Mouse (Mus musculus) spleen, adult 18-20 months (tissue): Measurements from ENCODE around the gene Ptprk.

ENCODE experiments used
- DNase-seq, 2 experiments: peaks; one replicate each; pipeline ENCODE4 v3.0.0; 2022; ENCODE audit warnings: mixed read lengths in 2 of 2

The Ptprk gene

GRCm38 (mm10) chr10:28193630-28194029 is 119.0 kb downstream of the Ptprk start:
- no peak for DNase-seq

GRCm38 (mm10) chr10:28200609-28201008 is 126.0 kb downstream of the Ptprk start:
- no peak for DNase-seq

- no peak for DNase-seq
Measured at GRCm38 (mm10) chr10:28209394-28209793, 134.8 kb downstream of the Ptprk start.

DNA sequence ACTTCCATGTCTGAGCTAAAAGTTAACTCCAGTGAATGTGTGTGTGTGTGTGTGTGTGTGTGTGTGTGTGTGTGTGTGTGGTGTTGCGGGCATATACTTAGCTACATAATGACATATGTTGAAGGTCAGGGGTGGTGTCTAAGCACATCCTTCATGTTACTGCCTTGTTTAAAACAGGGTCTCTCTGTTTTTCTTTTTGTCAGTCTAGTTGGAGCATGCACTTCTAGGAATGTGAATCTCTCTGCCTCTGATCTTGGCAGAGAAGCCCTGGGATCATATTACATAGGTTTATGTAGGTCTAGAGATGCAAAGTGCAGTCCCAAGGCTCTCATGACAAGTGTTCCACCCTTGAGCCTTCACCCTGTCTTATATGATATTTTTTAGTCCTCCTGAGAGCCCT is 137.5 kb downstream of the Ptprk start:
- DNase-seq: no peak

GRCm38 (mm10) chr10:28215153-28215552 is 140.5 kb downstream of the Ptprk start:
- DNase-seq: no peak

GRCm38 (mm10) chr10:28223602-28224001 is 149.0 kb downstream of the Ptprk start:
- no peak for DNase-seq

DNA sequence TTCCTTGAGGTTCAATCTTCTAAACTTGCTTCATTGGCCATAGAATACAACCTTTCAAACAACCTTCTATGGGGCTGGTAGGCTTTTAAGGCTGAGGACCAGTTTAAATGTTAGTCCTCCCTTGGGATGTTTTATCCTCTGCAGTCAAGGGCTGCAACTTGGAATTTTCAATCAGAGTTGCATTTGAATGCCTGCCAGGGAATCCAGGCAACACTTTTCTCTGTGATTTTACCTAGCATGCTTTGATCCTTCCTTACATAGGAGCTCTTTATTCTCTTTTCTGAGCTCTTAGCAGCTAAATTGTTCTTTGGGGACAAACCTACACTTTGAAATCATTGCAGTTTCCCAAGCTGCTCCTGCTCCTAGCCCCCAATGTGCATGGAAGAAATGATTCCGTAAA is 149.8 kb downstream of the Ptprk start:
- no peak for DNase-seq

GRCm38 (mm10) chr10:28225536-28226075 is 151.0 kb downstream of the Ptprk start:
- DNase-seq: no peak

GRCm38 (mm10) chr10:28227732-28228131 is 153.1 kb downstream of the Ptprk start:
- DNase-seq: no peak

DNA sequence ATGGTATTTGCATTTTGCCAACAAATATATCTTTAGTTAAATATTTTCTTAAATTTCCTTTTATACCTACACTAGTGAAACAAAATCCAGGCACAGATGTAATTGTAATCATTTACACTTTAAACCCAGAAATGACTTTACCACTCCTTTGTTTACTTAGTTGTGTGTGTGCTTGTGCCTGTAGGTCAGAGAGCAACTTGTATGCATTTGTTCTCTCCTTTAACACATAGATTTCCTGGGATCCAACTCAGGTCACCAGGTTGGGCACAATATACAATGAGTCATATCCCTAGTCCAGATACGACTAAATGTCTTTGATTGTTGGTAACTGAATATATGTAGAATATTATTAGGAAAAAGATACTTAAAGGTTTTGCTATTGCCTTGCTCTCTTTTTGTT is 153.6 kb downstream of the Ptprk start:
- no peak for DNase-seq

- DNase-seq: no peak
Measured at GRCm38 (mm10) chr10:28232273-28233167, 157.9 kb downstream of the Ptprk start.

- no peak for DNase-seq
Measured at GRCm38 (mm10) chr10:28249047-28249446, 174.4 kb downstream of the Ptprk start.

GRCm38 (mm10) chr10:28251385-28251784 is 176.8 kb downstream of the Ptprk start:
- DNase-seq: no peak

DNA sequence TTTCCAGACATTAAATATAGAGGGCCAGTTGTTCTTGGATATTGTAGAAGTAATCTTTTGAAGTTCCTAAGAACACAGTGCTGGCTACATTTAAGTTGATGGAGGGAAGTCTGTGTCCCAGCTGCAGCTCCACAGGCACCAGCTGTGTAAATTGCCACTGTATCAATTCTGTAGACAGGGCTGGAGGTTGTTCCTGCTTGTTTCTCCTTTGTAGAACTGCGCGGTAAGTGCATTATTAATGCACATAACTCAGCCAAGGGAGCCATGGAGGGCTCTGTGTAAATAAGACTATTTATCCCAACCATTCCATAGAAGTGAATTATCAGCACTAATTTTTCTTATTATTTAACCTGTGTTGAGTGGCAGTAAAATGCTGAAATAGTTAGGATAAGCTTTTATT is 186.0 kb downstream of the Ptprk start:
- DNase-seq: no peak

GRCm38 (mm10) chr10:28262159-28262558 is 187.5 kb downstream of the Ptprk start:
- DNase-seq: no peak

- DNase-seq: no peak
Measured at GRCm38 (mm10) chr10:28263546-28263945, 188.9 kb downstream of the Ptprk start.

DNA sequence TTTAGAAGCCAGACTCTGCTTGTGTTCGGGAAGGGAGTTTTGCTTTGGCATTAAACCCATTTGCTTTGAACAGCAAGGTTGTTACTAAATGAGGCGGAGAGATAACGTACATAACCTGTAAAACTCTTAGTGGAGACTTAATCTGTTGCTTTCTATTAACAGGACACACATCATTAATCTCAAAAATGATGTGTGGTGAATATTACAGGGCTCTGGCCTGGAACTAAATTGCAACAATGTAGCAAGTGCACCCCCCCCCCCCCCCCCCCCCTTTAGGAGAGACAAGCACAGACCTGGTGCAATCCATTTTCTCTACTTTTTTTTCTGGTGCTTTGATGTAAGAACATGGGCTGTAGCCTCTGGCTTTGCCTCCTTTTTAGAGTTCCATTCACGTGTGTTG is 195.7 kb downstream of the Ptprk start:
- DNase-seq: no peak

DNA sequence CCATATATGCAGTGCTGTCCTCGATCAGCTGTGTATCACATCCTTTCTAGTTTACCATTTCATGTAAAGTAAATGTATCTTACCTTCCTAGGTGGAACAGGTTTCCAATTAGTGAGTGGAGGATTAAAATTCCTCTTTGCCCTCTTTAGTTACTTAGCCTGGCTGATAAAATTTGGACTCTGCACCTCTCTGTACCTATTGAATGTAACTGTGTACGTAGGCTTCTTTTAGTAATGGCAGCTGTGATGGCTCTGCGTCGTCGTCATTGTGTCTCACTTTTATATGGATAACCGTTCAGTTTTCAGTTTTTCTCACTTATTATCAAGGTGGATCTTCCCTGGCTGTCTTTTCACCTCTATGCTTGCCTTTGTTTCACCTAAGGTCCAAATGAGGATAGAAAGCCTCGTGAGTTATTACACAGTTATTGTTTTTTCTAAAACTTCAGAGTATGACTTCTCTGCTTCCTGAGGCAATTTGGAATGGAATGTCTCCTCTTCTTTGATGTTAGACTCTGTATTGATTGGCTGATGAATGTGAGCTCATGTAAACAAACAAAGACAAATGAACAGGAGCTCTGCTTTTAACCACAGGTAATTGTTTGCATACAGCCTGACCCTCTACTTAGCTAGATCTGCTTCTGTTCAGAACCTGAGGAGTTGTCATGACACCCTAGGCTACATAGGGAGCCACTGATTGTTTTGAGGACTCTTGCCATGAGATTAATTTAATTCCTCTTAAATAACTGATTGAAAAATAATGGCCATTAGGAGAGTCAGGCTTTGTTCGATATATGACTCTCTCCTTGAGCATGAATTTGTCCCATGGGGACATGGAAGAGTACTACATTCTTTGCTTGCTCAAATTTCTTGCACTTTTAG is 197.3 kb downstream of the Ptprk start:
- no peak for DNase-seq

DNA sequence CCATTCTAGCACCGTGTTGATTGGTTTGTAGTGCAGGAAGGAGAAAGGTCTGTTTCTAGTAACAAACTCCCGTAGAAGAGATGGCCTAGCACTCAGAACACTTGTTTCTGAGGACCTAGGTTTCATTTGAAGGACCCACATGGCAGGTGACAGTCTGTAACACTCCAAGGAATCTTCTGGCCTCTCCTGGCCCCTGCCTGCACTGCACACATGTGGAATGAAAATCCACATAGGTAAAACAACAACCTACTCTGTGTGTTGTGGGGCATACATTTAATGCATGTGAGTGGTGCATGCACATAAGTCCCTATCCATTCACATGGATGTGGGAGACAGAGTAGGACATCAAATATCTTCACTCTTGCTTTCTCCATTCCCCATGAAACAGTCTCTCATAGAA is 204.1 kb downstream of the Ptprk start:
- no peak for DNase-seq

DNA sequence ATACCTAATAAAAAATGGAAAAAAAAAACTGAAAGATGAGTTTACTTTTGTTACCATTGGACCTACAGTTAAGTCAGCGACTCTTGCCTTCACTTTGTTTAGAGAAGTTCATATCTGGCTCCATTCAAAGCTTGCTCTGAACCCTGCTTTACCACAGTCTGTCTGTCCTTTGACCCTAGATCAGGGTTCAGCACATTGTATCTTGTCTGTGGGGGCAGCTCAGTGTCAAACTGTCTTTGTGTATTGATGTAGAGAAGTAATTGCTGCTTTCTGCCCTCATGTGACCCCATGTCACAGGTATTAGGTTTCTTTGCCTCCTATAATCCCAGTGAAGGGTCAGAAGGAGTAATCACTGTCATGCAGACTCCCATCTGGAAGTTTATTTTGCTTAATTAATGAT is 222.9 kb downstream of the Ptprk start:
- no peak for DNase-seq

DNA sequence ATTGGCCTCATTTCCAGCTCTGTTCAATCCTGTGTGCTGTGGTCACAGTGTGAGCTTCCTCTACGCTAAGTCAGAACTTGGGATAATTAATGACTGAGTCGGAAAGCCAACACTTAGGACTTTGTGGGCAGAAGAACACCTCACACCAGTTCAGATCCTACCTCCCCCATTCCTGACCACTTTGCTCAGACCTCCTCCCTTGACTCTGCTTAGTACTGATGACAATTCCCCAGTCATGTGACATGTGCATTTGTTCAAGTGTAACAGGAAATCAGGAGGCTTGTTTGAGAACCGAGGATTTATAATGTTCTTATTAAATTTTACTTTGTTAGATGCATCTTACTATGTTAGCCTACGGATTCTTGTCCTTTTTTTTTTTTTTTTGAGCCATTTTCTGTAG is 224.6 kb downstream of the Ptprk start:
- DNase-seq: no peak

DNA sequence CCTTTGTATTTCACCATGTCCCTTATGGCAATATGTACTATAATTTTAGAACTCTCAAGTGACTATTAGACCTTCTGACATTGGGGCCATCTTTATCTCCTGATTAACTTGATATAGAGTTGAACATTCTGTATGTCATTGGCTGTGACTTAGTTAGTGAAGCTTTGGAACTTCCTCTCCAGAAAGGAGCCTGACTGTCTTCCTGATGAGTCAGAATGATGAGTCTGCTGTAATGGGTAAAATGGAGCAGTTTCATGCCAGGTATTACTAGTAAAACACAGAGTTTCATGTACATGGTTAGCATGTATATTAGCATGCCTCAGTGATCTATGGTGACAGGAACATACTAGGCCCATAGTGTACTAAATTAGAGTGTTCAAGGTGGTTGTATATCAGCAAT is 229.2 kb downstream of the Ptprk start:
- DNase-seq: no peak

DNA sequence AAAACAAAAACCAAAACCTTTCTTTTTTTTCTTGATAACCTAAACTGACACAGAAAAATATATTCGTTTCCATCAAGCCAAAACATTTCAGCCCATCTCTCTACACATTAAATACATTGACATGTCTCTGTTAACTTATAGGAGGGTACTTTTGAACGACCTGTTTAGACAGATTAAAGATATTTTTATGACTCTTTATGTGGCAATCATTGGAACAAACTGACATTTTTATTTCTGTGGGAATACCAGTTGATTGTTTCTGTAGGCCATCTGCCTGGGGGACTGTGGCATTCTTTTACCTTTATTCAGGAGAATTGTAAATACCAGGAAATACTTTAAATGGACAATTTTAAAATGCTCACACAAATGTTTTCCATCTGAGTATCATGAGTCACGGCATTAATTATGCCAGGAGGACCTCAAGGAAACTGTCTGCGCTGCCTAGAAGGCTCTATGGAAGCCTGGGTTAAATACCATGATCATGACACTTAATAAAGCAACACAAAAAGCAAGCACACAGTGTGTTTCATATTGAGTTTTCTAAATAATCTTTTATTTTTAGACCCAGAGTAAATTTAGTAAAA is 229.8 kb downstream of the Ptprk start:
- no peak for DNase-seq
